Mouse (Mus musculus) stomach, postnatal 0 days (tissue): ENCODE data around the gene Nphs1. TPM values are rescaled to one million over a fixed set of nuclear protein-coding genes. Genes with fewer than 3 reads are reported as not detected.
A peak's percentile ranks its signal among the peaks of the same experiment; 100 is the strongest.

Source experiments
- ATAC-seq: fragments of 200-750 bp; cut with Nextera tagmentation; 2 replicates; pipeline ENCODE4 v1.8.0; 2017; ENCODE audit not compliant: low FRiP score, low TSS enrichment
- DNase-seq: peaks from one replicate; pipeline ENCODE4 v3.0.0-alpha.2; 2016; ENCODE audit warnings: low spot score
- H3K27ac ChIP-seq: fragments of 300-500 bp; sonication (generic); replicated peaks from 2 replicates; pipeline ENCODE4 v1.5.1; 2014; ENCODE audit warnings: mild to moderate bottlenecking, control low read depth
- H3K27me3 ChIP-seq: fragments of 300-500 bp; sonication (generic); 2 replicates; pipeline ENCODE4 v1.6.1; 2014; ENCODE audit warnings: low read length; ENCODE audit not compliant: control insufficient read depth, insufficient read depth
- H3K36me3 ChIP-seq: fragments of 300-500 bp; sonication (generic); 2 replicates; pipeline ENCODE4 v1.6.1; 2014; ENCODE audit warnings: low read length, mixed read lengths; ENCODE audit not compliant: control insufficient read depth, insufficient read depth
- H3K4me1 ChIP-seq: fragments of 300-500 bp; sonication (generic); replicated peaks from 2 replicates; pipeline ENCODE4 v1.6.1; 2014; ENCODE audit warnings: antibody characterized with exemption; ENCODE audit not compliant: control insufficient read depth, insufficient read depth
- H3K4me2 ChIP-seq: fragments of 300-500 bp; sonication (generic); replicated peaks from 2 replicates; pipeline ENCODE4 v1.6.1; 2014; ENCODE audit warnings: low read depth, mild to moderate bottlenecking, control low read depth, moderate library complexity
- H3K4me3 ChIP-seq: fragments of 300-500 bp; sonication (generic); 2 replicates; pipeline ENCODE4 v1.5.1; 2014; ENCODE audit warnings: low read depth, low read length, control low read depth
- H3K9ac ChIP-seq: fragments of 300-500 bp; sonication (generic); 2 replicates; pipeline ENCODE4 v1.6.1; 2014; ENCODE audit warnings: mild to moderate bottlenecking, low read length, control low read depth, mixed read lengths
- H3K9me3 ChIP-seq: fragments of 300-500 bp; sonication (generic); 2 replicates; pipeline ENCODE4 v1.6.1; 2016; ENCODE audit warnings: low read length; ENCODE audit not compliant: control insufficient read depth
- CTCF ChIP-seq: IDR thresholded peaks from 2 replicates; pipeline ENCODE4 v1.5.1; 2016; ENCODE audit warnings: antibody characterized with exemption, low read depth, mild to moderate bottlenecking, moderate library complexity
- EP300 ChIP-seq: optimal IDR thresholded peaks from 2 replicates; pipeline ENCODE3; 2016; ENCODE audit warnings: antibody characterized with exemption
- WGBS: fragments of 180-500 bp; shearing (Covaris S2); extraction: QIAGEN DNeasy Blood & Tissue Kit; methylation state at CpG from one replicate; pipeline ENCODE4 v1.1.7; 2014; 5-methylcytosine and 5-hydroxymethylcytosine counted together
- polyA plus RNA-seq: library from polyadenylated mRNA; unstranded; fragments of >200 nt; fragmentation: Nextera tagmentation; extraction: Ambion mirVana; gene quantifications from 2 replicates; pipeline ENCODE4 v1.2.1, GENCODE M21; 2015

Nphs1 gene
- polyA plus RNA-seq, 1 experiment from 2014 or later = 0.25 TPM

DNA sequence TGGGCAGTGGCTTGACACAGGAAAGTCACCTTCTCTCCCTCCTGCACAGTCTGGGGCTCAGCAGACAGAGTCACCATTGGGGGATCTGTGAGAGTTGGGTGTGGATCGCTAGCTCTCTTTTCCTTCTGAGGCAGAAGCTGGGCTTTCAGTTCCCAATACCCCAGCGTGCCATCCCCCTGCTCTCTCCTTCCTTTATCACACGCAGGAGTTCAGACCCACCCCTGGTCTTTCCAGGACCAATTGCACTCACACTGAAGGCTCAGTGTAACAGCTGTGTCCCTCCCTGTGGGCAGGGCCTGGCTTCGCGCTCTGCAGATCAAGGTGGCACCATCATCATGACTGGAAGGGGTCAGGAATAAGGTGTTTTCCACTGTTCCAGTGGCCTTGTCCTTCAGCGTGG, 3.9 kb upstream of the Nphs1 start:
- Histone ChIP-seq H3K9me3 (no peaks in the 10 kb centered on the region), H3K27ac (no peak overlapping the region), H3K4me3 (no peak overlapping the region), H3K4me1 (0 out of 2 replicates have a peak, but pooled peaks cover 2% of the 10 kb centered on the region), H3K4me2 (0 out of 2 replicates have a peak overlapping the region, but pooled peaks have one; percentile 11), H3K9ac (no peak overlapping the region), H3K27me3 (peaks cover 18% of the 10 kb centered on the region), H3K36me3 (no peaks in the 10 kb centered on the region)
- DNase-seq (no peak), ATAC-seq (no peak)
- TF ChIP-seq EP300 = no peak
- TF ChIP-seq CTCF = no peak
- WGBS = 13% methylated on average over 6 of the region's 6 CpGs

GRCm38 (mm10) chr7:30456487-30456886, 1.6 kb upstream of the Nphs1 start:
- H3K27me3 ChIP-seq = peaks cover 23% of the 10 kb centered on the region
- TF ChIP-seq CTCF (no peak), EP300 (no peak)
- no peaks in the 10 kb centered on the region for H3K9me3 ChIP-seq
- 0 out of 2 replicates have a peak overlapping the region, but pooled peaks have one; percentile 6 for H3K4me3 ChIP-seq
- ATAC-seq (no peak), DNase-seq (no peak)
- 0 out of 2 replicates have a peak, but pooled peaks cover 2% of the 10 kb centered on the region for H3K4me1 ChIP-seq
- no peak overlapping the region; the same call in 1 of the 2 replicates for H3K4me2 ChIP-seq
- 1% methylated on average over 9 of the region's 9 CpGs for WGBS
- no peak overlapping the region for H3K27ac ChIP-seq
- H3K36me3 ChIP-seq = no peaks in the 10 kb centered on the region
- H3K9ac ChIP-seq = no peak overlapping the region

- H3K27ac ChIP-seq = no peak overlapping the region
- no peaks in the 10 kb centered on the region for H3K36me3 ChIP-seq
- H3K4me3 ChIP-seq = peak overlapping the region; percentile 6; the same call in 1 of the 2 replicates
- H3K4me1 ChIP-seq = 0 out of 2 replicates have a peak, but pooled peaks cover 2% of the 10 kb centered on the region
- DNase-seq (no peak), ATAC-seq (no peak)
- WGBS = under 1% methylated on average over 31 of the region's 31 CpGs
- H3K9ac ChIP-seq = no peak overlapping the region
- peaks cover 23% of the 10 kb centered on the region for H3K27me3 ChIP-seq
- H3K9me3 ChIP-seq = no peaks in the 10 kb centered on the region
- peak overlapping the region; percentile 34 for H3K4me2 ChIP-seq
- TF ChIP-seq EP300 (no peak), CTCF (no peak)
Measured at GRCm38 (mm10) chr7:30456911-30457628, 1.0 kb upstream of the Nphs1 start.

GRCm38 (mm10) chr7:30459484-30459883, 1.4 kb downstream of the Nphs1 start:
- Histone ChIP-seq H3K4me3 (no peak overlapping the region), H3K27ac (no peak overlapping the region), H3K27me3 (peaks cover 20% of the 10 kb centered on the region), H3K36me3 (no peaks in the 10 kb centered on the region), H3K4me2 (no peak overlapping the region), H3K9me3 (no peaks in the 10 kb centered on the region), H3K4me1 (no peaks in the 10 kb centered on the region), H3K9ac (no peak overlapping the region)
- ATAC-seq (no peak), DNase-seq (no peak)
- WGBS = 41% methylated on average over 6 of the region's 6 CpGs
- no peak for TF ChIP-seq CTCF
- TF ChIP-seq EP300 = no peak

DNA sequence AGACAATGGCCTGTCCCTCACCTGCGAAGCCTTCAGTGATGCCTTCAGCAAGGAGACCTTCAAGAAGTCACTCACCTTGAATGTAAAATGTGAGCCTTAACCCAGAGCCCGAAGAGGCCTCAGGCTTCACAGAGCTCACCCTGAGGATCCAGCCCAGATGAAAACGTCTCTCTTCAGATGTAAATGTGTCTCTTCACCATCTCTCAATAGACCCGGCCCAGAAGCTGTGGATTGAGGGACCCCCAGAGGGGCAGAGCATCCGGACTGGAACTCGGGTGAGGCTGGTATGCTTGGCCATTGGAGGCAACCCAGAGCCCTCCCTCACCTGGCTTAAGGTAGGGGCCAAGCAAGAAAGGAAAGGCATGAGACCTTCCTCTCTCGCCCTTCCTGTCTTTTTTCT, 5.5 kb downstream of the Nphs1 start:
- no peak for DNase-seq
- Histone ChIP-seq H3K9ac (no peak overlapping the region), H3K27me3 (peaks cover 12% of the 10 kb centered on the region; the same call in 1 of the 2 replicates), H3K9me3 (no peaks in the 10 kb centered on the region), H3K4me3 (no peak overlapping the region), H3K4me1 (no peaks in the 10 kb centered on the region), H3K27ac (no peak overlapping the region), H3K4me2 (no peak overlapping the region), H3K36me3 (no peaks in the 10 kb centered on the region)
- no peak for TF ChIP-seq CTCF
- no peak for TF ChIP-seq EP300
- 35% methylated on average over 7 of the region's 7 CpGs for WGBS
- ATAC-seq = no peak

- H3K27ac ChIP-seq = no peak overlapping the region
- 19% methylated on average over 4 of the region's 4 CpGs for WGBS
- no peak for ATAC-seq
Measured at GRCm38 (mm10) chr7:30463996-30464395, 5.9 kb downstream of the Nphs1 start.

More at GRCm38 (mm10) chr7:30463996-30464395, 5.9 kb downstream of the Nphs1 start:
- no peaks in the 10 kb centered on the region for H3K36me3 ChIP-seq
- TF ChIP-seq CTCF (no peak), EP300 (no peak)
- H3K27me3 ChIP-seq = peaks cover 12% of the 10 kb centered on the region; the same call in 1 of the 2 replicates
- no peaks in the 10 kb centered on the region for H3K9me3 ChIP-seq
- no peaks in the 10 kb centered on the region for H3K4me1 ChIP-seq
- no peak overlapping the region for H3K4me2 ChIP-seq
- H3K9ac ChIP-seq = no peak overlapping the region
- no peak for DNase-seq
- no peak overlapping the region for H3K4me3 ChIP-seq
